Mouse (Mus musculus): Measurements from ENCODE around the gene Mylk4. TPM values are rescaled to one million over a fixed set of nuclear protein-coding genes. Genes with fewer than 3 reads are reported as not detected.

Gene Mylk4
- polyA plus RNA-seq, 2 experiments, result 0.01 to 0.08 TPM

DNA sequence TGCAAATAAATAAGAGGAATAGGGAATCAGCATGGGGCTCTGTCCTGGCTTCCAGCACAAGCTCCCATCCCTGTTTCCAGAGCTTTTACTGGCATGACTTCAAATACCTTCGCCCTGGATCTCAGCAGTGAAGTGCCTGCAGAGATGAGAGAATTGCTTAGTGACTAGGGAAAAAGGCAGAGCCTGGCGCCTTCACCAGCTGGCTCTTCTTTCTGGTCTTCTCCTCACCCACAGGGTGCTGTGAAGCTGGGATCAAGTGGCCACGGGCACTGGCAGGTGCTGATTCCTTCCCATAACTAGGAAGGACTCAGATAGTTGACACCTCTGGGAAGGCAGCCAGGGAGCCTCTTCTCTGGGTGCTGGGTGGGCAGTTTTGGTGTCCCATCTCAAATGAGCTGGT, 115.5 kb downstream of the Mylk4 start:
- H3K4me1 ChIP-seq (replicated peaks; ENCODE audit: control insufficient read depth in 2 of 2, insufficient read depth in 2 of 2, low read length in 1 of 2), result no peaks in the 10 kb centered on the region; a peak in 1 of 4 replicates
- no peaks in the 10 kb centered on the region for H3K9me3 ChIP-seq (ENCODE audit: control insufficient read depth, low read length)
- no peak overlapping the region for H3K4me3 ChIP-seq (ENCODE audit: insufficient read depth in 1 of 2, low read depth in 2 of 2, low read length in 2 of 2)
- H3K4me2 ChIP-seq (ENCODE audit: low read depth), result no peak overlapping the region
- no peak overlapping the region for H3K9ac ChIP-seq (replicated peaks)
- 60% methylated on average over 3 of the region's 3 CpGs for WGBS (ENCODE audit: insufficient replicate concordance)
- H3K27ac ChIP-seq, result no peak overlapping the region
- H3K36me3 ChIP-seq (replicated peaks; ENCODE audit: control insufficient read depth, insufficient read depth, low read depth), result no peaks in the 10 kb centered on the region
- no peak for ATAC-seq (ENCODE audit: insufficient read depth)
- no peaks in the 10 kb centered on the region for H3K27me3 ChIP-seq (ENCODE audit: control insufficient read depth, insufficient read depth, low read length)
- TF ChIP-seq CTCF (IDR thresholded peaks at IDR 0.05; ENCODE audit: low read depth), result no peak
- DNase-seq (ENCODE audit: low read depth in 3 of 3, low spot score in 3 of 3), result no peak

GRCm38 (mm10) chr13:32667386-32667785, 116.4 kb downstream of the Mylk4 start:
- ATAC-seq (ENCODE audit: insufficient read depth), result no peak
- H3K4me3 ChIP-seq (ENCODE audit: insufficient read depth in 1 of 2, low read depth in 2 of 2, low read length in 2 of 2), result no peak overlapping the region
- DNase-seq (ENCODE audit: low read depth in 3 of 3, low spot score in 3 of 3), result no peak
- H3K9me3 ChIP-seq (ENCODE audit: control insufficient read depth, low read length), result no peaks in the 10 kb centered on the region
- H3K9ac ChIP-seq (replicated peaks), result no peak overlapping the region
- H3K27me3 ChIP-seq (ENCODE audit: control insufficient read depth, insufficient read depth, low read length), result no peaks in the 10 kb centered on the region
- H3K4me1 ChIP-seq (replicated peaks; ENCODE audit: control insufficient read depth in 2 of 2, insufficient read depth in 2 of 2, low read length in 1 of 2), result no peaks in the 10 kb centered on the region; a peak in 1 of 4 replicates
- no peak overlapping the region for H3K27ac ChIP-seq
- 23% methylated on average over 4 of the region's 4 CpGs for WGBS (ENCODE audit: insufficient replicate concordance)
- no peak overlapping the region for H3K4me2 ChIP-seq (ENCODE audit: low read depth)
- no peaks in the 10 kb centered on the region for H3K36me3 ChIP-seq (replicated peaks; ENCODE audit: control insufficient read depth, insufficient read depth, low read depth)
- TF ChIP-seq EP300 (IDR thresholded peaks at IDR 0.05; ENCODE audit: low read depth), result no peak
- TF ChIP-seq CTCF (IDR thresholded peaks at IDR 0.05; ENCODE audit: low read depth), result no peak

- DNase-seq (ENCODE audit: low read depth in 3 of 3, low spot score in 3 of 3), result no peak
- ATAC-seq (ENCODE audit: insufficient read depth), result no peak
- no peak overlapping the region for H3K9ac ChIP-seq (replicated peaks)
- TF ChIP-seq CTCF (IDR thresholded peaks at IDR 0.05; ENCODE audit: low read depth) (peak; percentile 29; the same call in 1 of the 2 replicates), EP300 (IDR thresholded peaks at IDR 0.05; ENCODE audit: low read depth) (no peak)
- H3K4me1 ChIP-seq (replicated peaks; ENCODE audit: control insufficient read depth in 2 of 2, insufficient read depth in 2 of 2, low read length in 1 of 2), result no peaks in the 10 kb centered on the region
- H3K9me3 ChIP-seq (ENCODE audit: control insufficient read depth, low read length), result no peaks in the 10 kb centered on the region
- no peak overlapping the region for H3K4me2 ChIP-seq (ENCODE audit: low read depth)
- 54% methylated on average over 3 of the region's 3 CpGs for WGBS (ENCODE audit: insufficient replicate concordance)
- H3K27ac ChIP-seq, result no peak overlapping the region
- H3K36me3 ChIP-seq (replicated peaks; ENCODE audit: control insufficient read depth, insufficient read depth, low read depth), result no peaks in the 10 kb centered on the region
- H3K27me3 ChIP-seq (ENCODE audit: control insufficient read depth, insufficient read depth, low read length), result no peaks in the 10 kb centered on the region
- H3K4me3 ChIP-seq (ENCODE audit: insufficient read depth in 1 of 2, low read depth in 2 of 2, low read length in 2 of 2), result no peak overlapping the region
These were observed 121.7 kb downstream of the Mylk4 start for GRCm38 (mm10) chr13:32662041-32662440.

DNA sequence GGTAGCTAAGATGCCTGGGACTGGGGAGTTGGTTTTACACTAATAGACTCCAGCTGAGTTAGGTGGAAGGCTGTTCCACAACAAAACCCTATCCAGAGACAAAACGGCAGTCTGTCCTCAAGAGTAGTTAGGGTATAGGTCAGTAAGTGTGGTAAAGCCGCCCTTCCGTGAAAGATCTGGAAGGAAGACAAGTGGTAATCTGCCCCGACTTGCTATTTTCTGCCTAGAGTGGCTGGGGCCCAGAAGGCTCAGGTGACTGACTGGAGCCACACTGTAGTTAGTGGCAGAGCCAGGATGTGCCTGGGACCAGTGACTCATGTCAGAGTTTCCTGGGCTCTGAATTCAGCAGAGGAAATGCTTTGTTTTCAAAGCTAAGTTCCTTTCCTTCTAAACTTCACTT, 123.5 kb downstream of the Mylk4 start:
- no peak overlapping the region for H3K27ac ChIP-seq
- DNase-seq (ENCODE audit: low read depth in 3 of 3, low spot score in 3 of 3), result no peak
- no peak overlapping the region for H3K4me3 ChIP-seq (ENCODE audit: insufficient read depth in 1 of 2, low read depth in 2 of 2, low read length in 2 of 2)
- H3K4me1 ChIP-seq (replicated peaks; ENCODE audit: control insufficient read depth in 2 of 2, insufficient read depth in 2 of 2, low read length in 1 of 2), result no peaks in the 10 kb centered on the region
- no peaks in the 10 kb centered on the region for H3K36me3 ChIP-seq (replicated peaks; ENCODE audit: control insufficient read depth, insufficient read depth, low read depth)
- H3K9me3 ChIP-seq (ENCODE audit: control insufficient read depth, low read length), result no peaks in the 10 kb centered on the region
- H3K9ac ChIP-seq (replicated peaks), result no peak overlapping the region
- H3K27me3 ChIP-seq (ENCODE audit: control insufficient read depth, insufficient read depth, low read length), result no peaks in the 10 kb centered on the region
- no peak for ATAC-seq (ENCODE audit: insufficient read depth)
- TF ChIP-seq EP300 (IDR thresholded peaks at IDR 0.05; ENCODE audit: low read depth), result no peak
- no peak for TF ChIP-seq CTCF (IDR thresholded peaks at IDR 0.05; ENCODE audit: low read depth)
- no peak overlapping the region for H3K4me2 ChIP-seq (ENCODE audit: low read depth)
- 15% methylated on average over 4 of the region's 4 CpGs for WGBS (ENCODE audit: insufficient replicate concordance)

- TF ChIP-seq EP300 (IDR thresholded peaks at IDR 0.05; ENCODE audit: low read depth), result no peak
- no peak for TF ChIP-seq CTCF (IDR thresholded peaks at IDR 0.05; ENCODE audit: low read depth)
- Histone ChIP-seq H3K9ac (replicated peaks) (no peak overlapping the region), H3K27me3 (ENCODE audit: control insufficient read depth, insufficient read depth, low read length) (no peaks in the 10 kb centered on the region), H3K27ac (no peak overlapping the region), H3K4me3 (ENCODE audit: insufficient read depth in 1 of 2, low read depth in 2 of 2, low read length in 2 of 2) (no peak overlapping the region), H3K4me2 (ENCODE audit: low read depth) (no peak overlapping the region), H3K4me1 (replicated peaks; ENCODE audit: control insufficient read depth in 2 of 2, insufficient read depth in 2 of 2, low read length in 1 of 2) (no peaks in the 10 kb centered on the region), H3K36me3 (replicated peaks; ENCODE audit: control insufficient read depth, insufficient read depth, low read depth) (no peaks in the 10 kb centered on the region), H3K9me3 (ENCODE audit: control insufficient read depth, low read length) (no peaks in the 10 kb centered on the region)
- ATAC-seq (ENCODE audit: insufficient read depth) (no peak), DNase-seq (ENCODE audit: low read depth in 3 of 3, low spot score in 3 of 3) (no peak)
- WGBS (ENCODE audit: insufficient replicate concordance), result 68% methylated on average over 5 of the region's 5 CpGs
These were observed 124.5 kb downstream of the Mylk4 start for GRCm38 (mm10) chr13:32659271-32659670.
